Mouse (Mus musculus) forebrain, embryonic 10.5 days (tissue): Measurements from ENCODE around the gene 4930524B15Rik. TPM values are rescaled to one million over a fixed set of nuclear protein-coding genes. Genes with fewer than 3 reads are reported as not detected.
"Not testable (repeated sequence)": the region's sequence is repeated elsewhere in the genome, so short reads cannot be mapped to it uniquely, and the experiment has no call there.

Source experiments
- DNase-seq: peaks from one replicate; pipeline ENCODE4 v3.0.0-alpha.2; 2017; ENCODE audit warnings: low spot score; ENCODE audit errors: extremely low spot score
- H3K27ac ChIP-seq: fragments of 300-500 bp; sonication (generic); 2 replicates; pipeline ENCODE4 v1.5.1; 2016; ENCODE audit warnings: mild to moderate bottlenecking
- H3K27me3 ChIP-seq: fragments of 300-500 bp; sonication (generic); 2 replicates; pipeline ENCODE4 v1.6.1; 2016; ENCODE audit warnings: mild to moderate bottlenecking; ENCODE audit not compliant: poor library complexity, severe bottlenecking
- H3K36me3 ChIP-seq: fragments of 300-500 bp; sonication (generic); replicated peaks from 2 replicates; pipeline ENCODE4 v1.6.1; 2016; ENCODE audit warnings: mild to moderate bottlenecking, moderate library complexity
- H3K4me1 ChIP-seq: fragments of 300-500 bp; sonication (generic); 2 replicates; pipeline ENCODE4 v1.6.1; 2016
- H3K4me3 ChIP-seq: fragments of 300-500 bp; sonication (generic); 2 replicates; pipeline ENCODE4 v1.5.1; 2016; ENCODE audit warnings: mild to moderate bottlenecking, moderate library complexity
- H3K9me3 ChIP-seq: fragments of 300-500 bp; sonication (generic); 2 replicates; pipeline ENCODE4 v1.6.1; 2016; ENCODE audit warnings: mild to moderate bottlenecking, moderate library complexity
- WGBS: fragments of 180-500 bp; shearing (Covaris S2); methylation state at CpG from one replicate; pipeline ENCODE4 v1.1.7; 2016; 5-methylcytosine and 5-hydroxymethylcytosine counted together
- polyA plus RNA-seq: library from polyadenylated mRNA; unstranded; fragments of >200 nt; fragmentation: Nextera tagmentation; extraction: Ambion mirVana; gene quantifications from 2 replicates; pipeline ENCODE4 v1.2.1, GENCODE M21; 2016

The 4930524B15Rik gene
- polyA plus RNA-seq, 1 experiment from 2014 or later: 0.11 TPM

DNA sequence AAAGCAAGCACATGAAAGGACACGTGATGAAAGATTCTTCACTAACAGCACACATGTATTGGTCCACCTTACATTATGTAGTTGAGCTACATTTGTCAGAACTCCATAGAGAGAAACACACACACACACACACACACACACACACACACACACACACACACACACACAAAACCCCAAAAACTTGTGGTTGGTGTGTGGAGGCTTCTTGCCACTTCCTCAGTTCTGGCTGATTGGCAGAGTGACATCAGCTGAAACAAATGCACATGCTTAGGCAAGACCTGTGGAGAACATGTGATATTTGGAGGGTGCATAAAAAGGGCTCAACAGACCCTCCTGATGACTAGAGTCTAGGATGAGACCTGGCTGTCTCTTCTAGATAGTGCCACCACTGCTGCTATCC, 1.4 kb upstream of the 4930524B15Rik start:
- Histone ChIP-seq H3K27me3 (peaks cover 16% of the 10 kb centered on the region; the same call in 1 of the 2 replicates), H3K36me3 (no peaks in the 10 kb centered on the region), H3K27ac (no peak overlapping the region), H3K9me3 (peaks cover 5% of the 10 kb centered on the region; the same call in 1 of the 2 replicates), H3K4me1 (peaks cover 9% of the 10 kb centered on the region), H3K4me3 (no peak overlapping the region)
- 100% methylated on average over 1 of the region's 1 CpGs for WGBS
- no peak for DNase-seq

DNA sequence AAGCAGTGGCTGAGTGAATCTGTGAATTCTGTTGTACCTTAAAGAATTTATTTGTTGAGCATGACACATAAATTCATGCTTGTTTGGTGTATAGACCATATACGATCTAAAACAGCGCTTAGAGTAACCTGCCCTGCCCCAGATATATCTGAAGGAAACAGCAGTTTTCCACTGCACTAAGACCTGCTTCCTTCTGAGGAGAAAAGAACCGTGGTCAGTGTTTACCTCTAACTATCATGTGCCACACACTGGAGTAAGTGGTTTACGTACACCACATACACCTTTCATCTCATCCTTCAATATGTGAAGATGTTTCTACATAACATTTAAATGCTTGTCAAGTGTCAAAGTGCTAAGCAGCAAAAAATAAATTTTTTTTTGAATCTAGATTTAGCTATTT, 8.7 kb downstream of the 4930524B15Rik start:
- Histone ChIP-seq H3K9me3 (peaks cover 2% of the 10 kb centered on the region; the same call in 1 of the 2 replicates), H3K4me3 (no peak overlapping the region), H3K4me1 (no peaks in the 10 kb centered on the region), H3K27me3 (no peaks in the 10 kb centered on the region), H3K27ac (no peak overlapping the region), H3K36me3 (no peaks in the 10 kb centered on the region)
- no peak for DNase-seq
- 85% methylated on average over 4 of the region's 4 CpGs for WGBS

DNA sequence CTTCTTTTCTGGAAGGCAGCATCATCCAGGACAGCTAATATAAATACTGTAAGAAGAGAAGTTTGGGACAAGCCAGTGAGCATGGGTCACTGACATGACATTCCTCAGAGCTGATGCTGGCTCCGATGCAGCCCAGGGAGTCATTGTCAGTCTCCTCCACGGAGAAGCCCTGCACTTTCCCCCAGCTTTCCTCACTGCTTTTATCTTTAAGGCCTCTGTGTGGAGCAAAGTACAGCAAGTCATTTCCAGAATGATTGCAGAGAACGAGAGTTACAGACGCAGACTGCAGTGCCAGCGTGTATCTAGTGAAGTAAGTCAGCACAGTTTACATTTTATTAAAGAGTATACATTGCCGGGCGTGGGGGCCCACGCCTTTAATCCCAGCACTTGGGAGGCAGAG, 9.4 kb downstream of the 4930524B15Rik start:
- no peaks in the 10 kb centered on the region for H3K36me3 ChIP-seq
- DNase-seq: no peak

DNA sequence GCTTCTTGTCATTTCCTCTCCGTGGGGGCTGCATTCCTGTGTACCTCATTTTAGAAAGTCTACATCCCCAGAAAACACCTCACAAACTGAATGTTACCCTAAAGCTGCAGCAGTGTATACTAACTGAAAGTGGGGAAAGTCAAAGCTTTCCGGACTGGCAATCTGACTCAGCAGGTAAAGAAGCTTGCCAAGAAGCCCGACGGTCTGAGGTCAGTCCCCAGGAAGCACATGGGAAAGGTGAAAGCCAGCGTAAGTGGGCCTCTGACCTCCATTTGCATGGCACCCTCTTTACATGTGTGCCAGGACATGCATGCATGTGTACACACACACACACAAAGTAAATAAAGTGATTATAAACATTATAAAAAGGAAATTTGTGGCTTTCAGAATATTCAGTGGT, 10.3 kb downstream of the 4930524B15Rik start:
- Histone ChIP-seq H3K9me3 (peaks cover 14% of the 10 kb centered on the region), H3K27me3 (no peaks in the 10 kb centered on the region), H3K36me3 (no peaks in the 10 kb centered on the region), H3K27ac (no peak overlapping the region), H3K4me3 (no peak overlapping the region), H3K4me1 (no peaks in the 10 kb centered on the region)
- no peak for DNase-seq
- WGBS: 87% methylated on average over 5 of the region's 5 CpGs

More for the DNA sequence above, 9.4 kb downstream of the 4930524B15Rik start:
- no peak overlapping the region for H3K27ac ChIP-seq
- no peaks in the 10 kb centered on the region for H3K4me1 ChIP-seq
- H3K9me3 ChIP-seq: peaks cover 8% of the 10 kb centered on the region
- no peaks in the 10 kb centered on the region for H3K27me3 ChIP-seq
- H3K4me3 ChIP-seq: no peak overlapping the region
- 76% methylated on average over 8 of the region's 8 CpGs for WGBS

DNA sequence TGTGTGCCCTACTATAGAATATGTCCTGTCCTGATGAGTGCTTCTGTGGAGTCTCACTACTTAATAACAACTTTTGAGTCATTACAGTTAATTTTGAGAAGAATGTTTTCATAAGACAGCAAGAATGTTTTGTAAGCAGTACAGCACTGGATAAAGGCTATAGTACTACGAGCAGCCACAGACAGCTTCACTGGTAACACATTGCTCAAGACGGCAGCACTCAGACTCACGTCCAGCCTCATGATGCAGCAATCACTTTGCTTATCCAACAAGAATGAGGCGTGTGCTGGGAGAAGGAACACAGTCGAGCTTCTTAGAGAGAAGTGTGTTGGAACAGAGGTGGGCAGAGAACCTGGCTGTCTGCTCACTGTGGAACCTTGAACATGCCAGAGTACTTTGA, 10.7 kb downstream of the 4930524B15Rik start:
- no peaks in the 10 kb centered on the region for H3K36me3 ChIP-seq
- no peaks in the 10 kb centered on the region for H3K27me3 ChIP-seq
- DNase-seq: no peak
- H3K4me1 ChIP-seq: no peaks in the 10 kb centered on the region
- peaks cover 15% of the 10 kb centered on the region for H3K9me3 ChIP-seq
- 83% methylated on average over 5 of the region's 5 CpGs for WGBS
- H3K27ac ChIP-seq: no peak overlapping the region
- no peak overlapping the region for H3K4me3 ChIP-seq

DNA sequence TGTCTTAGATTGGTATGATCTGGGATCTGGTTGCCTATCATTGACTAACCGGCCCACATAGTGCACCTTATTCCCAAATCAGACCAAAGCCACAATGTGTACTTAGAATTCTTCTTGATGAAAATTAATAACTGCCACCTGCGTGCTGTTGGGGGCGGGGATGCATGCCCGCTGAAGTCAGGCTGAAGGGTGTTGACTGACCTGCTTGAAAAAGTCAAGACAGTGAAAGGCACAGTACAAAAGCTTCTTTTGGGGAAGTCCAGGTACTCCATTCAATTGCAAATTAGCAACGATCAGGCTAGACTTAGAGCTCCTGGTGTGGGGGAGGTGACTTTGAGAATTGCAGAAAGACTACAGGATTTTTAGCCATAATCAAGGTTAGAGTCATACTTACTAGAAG, 14.7 kb downstream of the 4930524B15Rik start:
- H3K36me3 ChIP-seq, H3K4me1 ChIP-seq, H3K27ac ChIP-seq, H3K4me3 ChIP-seq, H3K27me3 ChIP-seq, DNase-seq: not testable (repeated sequence)
- H3K9me3 ChIP-seq: peaks cover 22% of the 10 kb centered on the region
- 91% methylated on average over 5 of the region's 5 CpGs for WGBS

DNA sequence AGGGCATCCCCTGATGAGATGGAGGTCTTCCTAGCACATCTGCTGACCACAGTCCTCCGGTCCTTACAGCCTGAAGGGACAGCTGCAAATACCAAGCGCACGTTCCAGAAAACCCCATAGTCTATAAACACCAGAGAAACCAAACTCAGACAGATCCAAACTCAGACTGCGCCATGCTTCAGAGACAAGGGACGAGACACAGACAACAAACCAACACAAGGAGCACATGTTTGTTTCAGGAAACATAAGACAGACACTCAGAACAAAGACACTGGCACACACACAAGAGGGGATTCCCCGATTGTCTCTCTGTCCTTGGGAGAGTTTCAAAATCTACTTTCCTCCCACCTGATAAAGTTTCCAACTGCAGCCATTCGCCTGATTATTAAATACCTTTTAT, 16.4 kb downstream of the 4930524B15Rik start:
- Histone ChIP-seq H3K27me3 (no peaks in the 10 kb centered on the region), H3K4me1 (no peaks in the 10 kb centered on the region), H3K36me3 (no peaks in the 10 kb centered on the region), H3K9me3 (peaks cover 22% of the 10 kb centered on the region), H3K4me3 (no peak overlapping the region), H3K27ac (no peak overlapping the region)
- WGBS: 92% methylated on average over 7 of the region's 7 CpGs
- DNase-seq: no peak

DNA sequence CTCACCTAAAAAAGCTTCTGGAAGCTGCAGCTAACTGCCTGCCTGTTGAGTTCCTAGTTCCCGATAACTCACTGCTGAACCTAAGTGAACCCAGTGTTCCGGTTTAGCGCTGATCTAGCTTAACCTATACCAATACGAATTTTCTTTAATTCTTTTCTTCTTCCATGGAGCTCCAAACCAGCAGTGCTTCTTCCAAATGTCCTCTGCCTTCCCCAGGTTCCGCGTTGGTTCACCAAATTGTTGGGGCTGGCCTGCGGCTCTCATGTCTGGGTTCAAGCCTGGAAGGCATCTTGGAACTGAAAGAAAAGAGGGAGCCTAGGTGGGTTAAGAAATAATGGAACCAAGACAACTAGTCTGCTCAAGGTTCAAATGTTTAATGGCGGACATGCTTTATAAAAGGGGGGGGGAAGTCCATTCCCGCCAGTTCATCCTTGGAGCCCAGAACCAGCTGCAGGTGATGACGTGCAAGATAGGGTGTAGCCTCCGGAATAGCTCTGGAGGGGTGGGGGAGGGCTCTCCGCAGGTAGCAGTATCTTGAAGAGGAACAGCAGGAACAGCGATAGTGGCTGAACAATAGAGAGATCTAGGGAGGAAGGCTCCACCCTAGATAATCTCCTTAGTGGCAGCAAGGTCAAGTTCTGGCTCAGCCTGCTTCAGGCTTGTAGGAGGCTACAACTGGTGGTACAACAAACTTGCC, 17.0 kb downstream of the 4930524B15Rik start:
- 85% methylated on average over 13 of the region's 13 CpGs for WGBS
- not testable (repeated sequence) for H3K4me3 ChIP-seq, DNase-seq, H3K27ac ChIP-seq, H3K27me3 ChIP-seq, H3K36me3 ChIP-seq, H3K4me1 ChIP-seq
- peaks cover 22% of the 10 kb centered on the region for H3K9me3 ChIP-seq

DNA sequence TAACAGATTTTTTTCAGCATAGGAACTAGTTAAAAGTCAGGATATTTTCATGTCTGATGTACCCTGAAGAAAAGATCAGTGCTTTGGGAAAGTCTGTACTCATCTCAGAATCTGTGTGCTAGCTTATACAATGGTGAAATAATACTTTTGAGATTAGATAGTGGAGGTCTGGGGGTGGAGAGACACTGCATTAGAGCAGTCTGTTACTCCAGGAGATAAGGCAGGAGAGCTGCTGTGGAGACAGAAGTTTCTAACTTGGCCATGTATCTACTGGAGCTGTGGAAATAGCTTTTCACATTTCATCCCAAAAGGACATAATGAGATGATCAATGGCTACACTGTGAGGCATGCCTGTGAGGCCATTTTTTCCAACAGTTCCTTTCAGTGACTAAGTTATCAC, 17.9 kb downstream of the 4930524B15Rik start:
- Histone ChIP-seq H3K36me3 (no peaks in the 10 kb centered on the region), H3K4me3 (no peak overlapping the region), H3K9me3 (peaks cover 22% of the 10 kb centered on the region), H3K27me3 (no peaks in the 10 kb centered on the region), H3K27ac (no peak overlapping the region), H3K4me1 (no peaks in the 10 kb centered on the region)
- no peak for DNase-seq

DNA sequence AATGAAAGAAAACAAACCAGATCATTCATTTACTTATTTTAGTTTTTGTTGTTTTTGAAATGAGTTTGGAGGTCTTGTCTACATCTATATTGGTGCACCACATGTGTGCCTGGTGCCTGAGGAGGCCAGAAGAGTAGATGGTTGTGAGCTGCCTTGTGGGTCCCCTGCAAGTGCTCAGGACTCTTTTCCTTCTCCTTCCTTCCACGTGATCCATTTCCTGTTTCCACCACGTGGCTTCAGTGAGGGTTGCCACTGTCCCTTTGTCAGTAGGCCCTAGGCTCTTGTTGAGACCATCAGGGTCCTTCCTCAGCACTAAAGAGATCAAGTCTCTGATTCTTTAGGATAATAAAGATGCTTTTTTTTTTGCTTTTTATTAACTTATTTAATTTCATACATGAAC, 19.4 kb downstream of the 4930524B15Rik start:
- 78% methylated on average over 2 of the region's 2 CpGs for WGBS
- H3K4me1 ChIP-seq: no peaks in the 10 kb centered on the region
- no peak overlapping the region for H3K4me3 ChIP-seq
- no peak overlapping the region for H3K27ac ChIP-seq
- no peak for DNase-seq
- H3K36me3 ChIP-seq: no peaks in the 10 kb centered on the region
- no peaks in the 10 kb centered on the region for H3K27me3 ChIP-seq
- peaks cover 14% of the 10 kb centered on the region for H3K9me3 ChIP-seq

DNA sequence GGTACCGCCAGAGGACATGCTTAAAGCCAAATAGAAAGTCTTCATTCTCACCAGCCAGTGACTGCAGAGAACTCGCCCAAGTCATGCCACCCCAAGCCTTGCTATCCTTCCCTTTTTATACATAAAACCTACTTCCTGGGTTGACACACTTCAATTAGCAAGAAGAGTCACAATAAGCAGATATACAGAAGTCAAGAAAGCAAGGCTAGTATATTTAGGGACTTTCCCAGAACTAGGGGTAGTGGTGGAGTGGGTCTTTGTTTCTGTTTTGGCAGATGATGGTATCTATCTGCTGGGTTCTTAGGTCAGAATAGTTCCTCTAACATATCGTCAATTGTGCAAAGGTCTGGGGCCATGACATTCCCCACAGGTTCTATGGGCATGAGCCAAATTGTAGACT, 27.1 kb downstream of the 4930524B15Rik start:
- H3K27ac ChIP-seq: no peak overlapping the region
- H3K4me3 ChIP-seq: no peak overlapping the region
- no peaks in the 10 kb centered on the region for H3K27me3 ChIP-seq
- H3K36me3 ChIP-seq: no peaks in the 10 kb centered on the region
- no peaks in the 10 kb centered on the region for H3K4me1 ChIP-seq
- 89% methylated on average over 3 of the region's 3 CpGs for WGBS
- DNase-seq: no peak
- no peaks in the 10 kb centered on the region for H3K9me3 ChIP-seq

DNA sequence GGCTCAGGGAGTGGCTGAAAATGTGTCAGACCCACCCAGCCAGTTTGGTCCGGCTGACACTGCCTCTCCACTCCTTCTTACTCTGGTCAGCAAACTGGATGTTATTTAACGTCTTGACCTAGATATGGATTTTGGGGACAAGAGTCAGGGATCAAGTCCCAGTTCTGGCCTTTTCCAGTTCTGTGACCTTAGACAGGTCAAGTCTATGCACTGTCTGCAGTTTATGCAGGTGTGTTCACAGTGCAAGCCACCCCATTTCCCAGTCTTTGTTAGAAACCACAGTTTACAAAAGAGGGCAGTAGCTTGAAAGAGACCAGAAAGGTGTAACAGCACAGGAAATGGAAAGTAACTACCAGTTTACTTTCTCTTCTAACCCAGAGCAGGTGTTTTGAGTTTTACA, 34.3 kb downstream of the 4930524B15Rik start:
- no peaks in the 10 kb centered on the region for H3K9me3 ChIP-seq
- H3K27me3 ChIP-seq: peaks cover 34% of the 10 kb centered on the region
- peaks cover 45% of the 10 kb centered on the region for H3K4me1 ChIP-seq
- peak overlapping the region; percentile 35; the same call in 1 of the 2 replicates for H3K27ac ChIP-seq
- H3K36me3 ChIP-seq: no peaks in the 10 kb centered on the region; the same call in 1 of the 2 replicates
- DNase-seq: no peak
- WGBS: 63% methylated on average over 2 of the region's 2 CpGs
- no peak overlapping the region for H3K4me3 ChIP-seq

DNA sequence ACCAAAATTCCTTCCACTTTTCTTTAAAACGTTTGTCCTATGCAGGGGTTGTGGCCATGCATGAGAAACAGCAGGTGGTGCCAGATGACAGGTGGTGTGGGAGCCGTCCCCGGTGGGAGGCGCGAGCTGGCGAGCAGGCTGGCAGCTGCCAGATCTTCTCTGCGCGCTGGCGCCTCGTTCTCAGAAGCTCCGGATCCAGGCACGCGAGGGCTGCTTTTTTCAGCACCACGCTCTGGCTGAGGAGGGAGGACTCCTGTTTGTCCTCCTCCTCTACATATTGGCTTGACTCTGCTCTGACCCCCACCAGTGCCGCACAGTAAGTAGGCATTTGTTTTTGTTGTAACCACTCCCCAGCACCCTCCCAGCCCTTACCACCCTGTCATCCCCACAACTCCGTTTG, 34.9 kb downstream of the 4930524B15Rik start, which contains the start of gene Nsg2:
Gene Nsg2 (plus strand): TSS at position 183 of the 400 bp plus-strand sequence.
- Histone ChIP-seq H3K4me3 (peak within 1 kb of the TSS; percentile 45), H3K4me1 (peaks cover 45% of the 10 kb centered on the region), H3K27ac (peak within 1 kb of the TSS; percentile 81), H3K36me3 (no peaks in the 10 kb centered on the region; the same call in 1 of the 2 replicates), H3K27me3 (peaks cover 34% of the 10 kb centered on the region), H3K9me3 (no peaks in the 10 kb centered on the region)
- under 1% methylated on average over 16 of the region's 16 CpGs for WGBS
- peak; percentile 73 for DNase-seq
